Mouse (Mus musculus): ENCODE results near the gene Ehd1.

Gene Ehd1

DNA sequence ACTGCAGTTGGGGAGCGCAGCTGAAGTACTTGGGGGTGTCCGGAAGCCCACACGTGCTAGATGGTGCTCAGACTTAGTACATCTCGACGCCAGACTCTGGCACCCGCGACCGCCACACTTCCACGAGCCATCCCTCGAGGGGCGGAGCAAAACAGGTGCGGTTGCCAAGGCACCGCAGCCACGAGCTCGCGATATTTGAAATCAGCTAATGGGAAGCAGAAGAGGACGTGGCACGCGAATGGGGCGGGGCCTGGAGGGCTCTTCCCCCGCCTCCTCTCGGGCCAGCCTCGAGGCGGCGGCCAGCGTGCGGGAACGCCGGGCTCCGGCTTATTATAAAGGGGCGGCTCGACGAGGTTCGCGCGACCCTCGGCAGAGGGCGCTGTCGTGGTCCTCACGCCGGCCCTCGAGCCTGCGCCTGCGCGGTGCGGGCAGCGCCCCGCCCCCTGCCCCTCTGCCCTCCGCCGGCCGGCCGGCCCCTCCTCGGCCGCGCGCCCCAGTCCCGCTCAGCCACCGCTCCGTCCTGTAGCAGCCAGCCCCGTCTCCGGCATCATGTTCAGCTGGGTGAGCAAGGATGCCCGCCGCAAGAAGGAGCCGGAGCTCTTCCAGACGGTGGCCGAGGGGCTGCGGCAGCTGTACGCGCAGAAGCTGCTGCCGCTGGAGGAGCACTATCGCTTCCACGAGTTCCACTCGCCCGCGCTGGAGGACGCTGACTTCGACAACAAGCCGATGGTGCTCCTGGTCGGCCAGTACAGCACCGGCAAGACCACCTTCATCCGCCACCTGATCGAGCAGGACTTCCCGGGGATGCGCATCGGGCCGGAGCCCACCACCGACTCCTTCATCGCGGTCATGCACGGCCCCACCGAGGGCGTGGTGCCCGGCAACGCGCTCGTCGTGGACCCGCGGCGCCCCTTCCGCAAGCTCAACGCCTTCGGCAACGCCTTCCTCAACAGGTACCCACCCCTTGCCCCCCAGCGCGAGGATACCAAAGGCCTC lies at the start of gene Ehd1:
TSS of gene Ehd1 (plus strand) at position 300 of the 996 bp plus-strand sequence.
- peak; percentile 93 for DNase-seq

DNA sequence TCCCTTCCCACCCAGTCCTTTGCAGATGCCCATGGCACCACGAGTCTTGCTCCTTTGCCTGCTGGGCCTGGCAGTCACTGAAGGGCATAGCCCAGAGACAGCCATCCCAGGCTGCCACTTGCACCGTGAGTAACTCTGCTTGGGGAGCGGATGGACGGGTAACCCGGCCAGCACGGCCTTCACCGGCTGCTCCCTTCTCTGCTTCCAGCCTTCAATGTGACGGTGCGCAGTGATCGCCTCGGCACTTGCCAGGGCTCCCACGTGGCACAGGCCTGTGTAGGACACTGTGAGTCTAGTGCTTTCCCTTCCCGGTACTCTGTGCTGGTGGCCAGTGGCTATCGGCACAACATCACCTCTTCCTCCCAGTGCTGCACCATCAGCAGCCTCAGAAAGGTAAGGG lies 49.8 kb upstream of the Ehd1 start:
- no peak for DNase-seq

DNA sequence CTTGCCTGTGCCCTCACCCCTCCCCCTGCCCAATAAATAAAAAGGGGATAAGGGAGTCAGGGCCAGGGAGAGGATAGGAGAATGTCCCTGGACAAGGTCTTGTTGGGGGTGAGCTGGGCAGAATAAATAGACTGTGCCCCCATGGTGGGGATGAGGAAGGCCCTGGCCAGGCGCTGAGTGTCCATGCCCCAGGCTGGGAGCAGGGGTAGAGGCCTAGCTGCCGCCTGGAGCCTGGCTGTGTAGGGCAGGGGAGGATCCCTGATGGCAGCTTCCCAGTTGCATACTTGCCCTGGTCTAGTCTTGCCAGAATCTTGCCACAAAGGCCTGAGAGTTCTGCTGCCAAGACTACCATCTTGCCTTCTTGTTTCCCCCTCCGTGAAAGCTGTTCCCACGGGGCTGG lies 48.7 kb upstream of the Ehd1 start:
- no peak for DNase-seq

DNA sequence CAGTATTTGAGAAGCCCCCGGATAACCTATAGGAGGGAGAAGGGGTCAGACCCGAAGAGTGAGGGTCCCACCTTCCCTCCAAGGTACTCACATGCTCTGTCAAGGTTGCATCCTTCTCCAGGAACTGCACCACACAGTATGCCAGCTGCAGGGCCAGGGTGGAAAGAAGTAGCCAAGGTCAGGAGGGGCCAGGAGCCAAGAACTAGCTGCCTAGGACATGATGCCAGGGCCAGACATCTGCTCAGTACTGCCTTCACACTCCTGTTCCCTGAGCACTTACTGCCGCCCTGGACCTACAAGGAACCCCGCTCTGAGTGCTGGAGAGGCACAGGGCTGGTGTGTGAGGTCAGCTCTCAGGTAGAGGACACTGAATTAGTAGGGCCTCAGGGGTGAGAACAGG lies 46.1 kb upstream of the Ehd1 start:
- no peak for DNase-seq

DNA sequence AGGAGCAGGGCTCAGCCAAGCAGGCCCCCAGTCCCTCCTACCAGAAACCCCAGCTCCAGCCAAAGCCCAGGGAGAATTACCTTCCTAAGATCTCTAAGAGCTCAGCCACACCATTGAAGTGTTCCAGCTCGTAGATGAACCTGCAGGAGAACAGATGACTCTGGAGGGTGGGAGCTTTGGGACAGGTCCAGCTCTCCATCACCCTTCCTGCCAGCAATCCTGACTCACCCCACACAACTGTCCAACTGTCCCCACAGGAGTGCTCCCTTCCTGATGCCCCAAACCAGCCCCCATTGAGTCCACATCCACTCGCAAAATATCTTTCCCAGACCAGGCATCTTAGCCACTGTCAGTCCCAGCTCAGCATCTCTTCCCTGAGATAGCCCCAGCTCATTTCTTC lies 45.5 kb upstream of the Ehd1 start:
- no peak for DNase-seq

DNA sequence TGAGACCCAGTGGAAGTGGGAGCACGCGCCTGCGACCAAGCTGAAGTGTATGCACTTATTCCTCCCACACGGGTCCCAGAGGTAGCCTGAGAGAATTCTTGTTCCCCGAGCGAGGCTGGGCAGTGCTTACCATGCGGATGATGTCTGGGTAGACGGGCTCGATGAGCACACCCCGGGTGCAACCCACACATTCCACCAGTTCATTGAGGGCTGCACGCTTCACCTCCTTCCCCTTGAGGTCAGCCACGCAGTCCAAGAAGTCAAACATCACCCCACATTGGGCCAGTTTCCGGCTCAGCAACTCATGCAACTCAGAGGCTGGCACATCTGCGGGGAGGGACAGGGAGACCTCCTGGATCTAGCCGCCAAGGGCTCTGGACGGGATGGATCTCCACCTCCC lies 42.9 kb upstream of the Ehd1 start:
- no peak for DNase-seq

DNA sequence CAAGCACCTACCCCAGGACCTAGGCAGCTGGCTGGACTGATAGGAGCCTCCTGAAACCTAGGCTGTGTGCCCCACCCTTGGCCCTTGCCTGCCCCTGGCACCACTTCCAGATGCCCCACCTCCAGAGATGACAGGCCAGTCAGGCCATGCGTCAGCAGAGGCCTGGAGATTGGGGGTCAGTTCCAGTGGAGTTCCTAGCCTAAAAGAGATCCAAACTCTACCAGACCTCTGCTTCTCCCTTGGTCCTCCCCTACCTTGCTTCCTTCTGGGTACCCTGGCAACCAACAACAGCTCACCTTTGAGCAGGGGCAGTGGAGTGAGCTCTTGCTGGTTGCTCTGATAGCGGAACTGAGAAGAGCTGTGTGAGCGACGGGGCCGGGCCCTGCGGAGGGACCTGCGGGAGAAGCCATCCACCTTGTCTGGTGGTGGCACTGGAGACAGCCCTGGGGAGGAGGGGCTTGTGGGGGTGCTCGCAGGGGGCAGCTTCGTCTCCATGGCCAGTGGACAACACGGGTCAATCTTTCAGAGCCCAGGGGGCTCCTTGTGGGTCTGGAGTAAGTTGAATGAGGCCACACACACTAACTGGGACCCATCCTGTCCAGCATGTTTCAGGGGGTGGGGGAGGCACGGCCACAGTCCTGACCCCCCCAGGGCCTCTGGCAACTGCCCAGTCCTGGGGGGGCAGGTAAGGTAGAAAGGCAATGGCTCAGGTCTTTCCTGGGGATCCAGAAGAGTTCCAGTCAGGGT lies 42.0 kb upstream of the Ehd1 start:
- DNase-seq: no peak

DNA sequence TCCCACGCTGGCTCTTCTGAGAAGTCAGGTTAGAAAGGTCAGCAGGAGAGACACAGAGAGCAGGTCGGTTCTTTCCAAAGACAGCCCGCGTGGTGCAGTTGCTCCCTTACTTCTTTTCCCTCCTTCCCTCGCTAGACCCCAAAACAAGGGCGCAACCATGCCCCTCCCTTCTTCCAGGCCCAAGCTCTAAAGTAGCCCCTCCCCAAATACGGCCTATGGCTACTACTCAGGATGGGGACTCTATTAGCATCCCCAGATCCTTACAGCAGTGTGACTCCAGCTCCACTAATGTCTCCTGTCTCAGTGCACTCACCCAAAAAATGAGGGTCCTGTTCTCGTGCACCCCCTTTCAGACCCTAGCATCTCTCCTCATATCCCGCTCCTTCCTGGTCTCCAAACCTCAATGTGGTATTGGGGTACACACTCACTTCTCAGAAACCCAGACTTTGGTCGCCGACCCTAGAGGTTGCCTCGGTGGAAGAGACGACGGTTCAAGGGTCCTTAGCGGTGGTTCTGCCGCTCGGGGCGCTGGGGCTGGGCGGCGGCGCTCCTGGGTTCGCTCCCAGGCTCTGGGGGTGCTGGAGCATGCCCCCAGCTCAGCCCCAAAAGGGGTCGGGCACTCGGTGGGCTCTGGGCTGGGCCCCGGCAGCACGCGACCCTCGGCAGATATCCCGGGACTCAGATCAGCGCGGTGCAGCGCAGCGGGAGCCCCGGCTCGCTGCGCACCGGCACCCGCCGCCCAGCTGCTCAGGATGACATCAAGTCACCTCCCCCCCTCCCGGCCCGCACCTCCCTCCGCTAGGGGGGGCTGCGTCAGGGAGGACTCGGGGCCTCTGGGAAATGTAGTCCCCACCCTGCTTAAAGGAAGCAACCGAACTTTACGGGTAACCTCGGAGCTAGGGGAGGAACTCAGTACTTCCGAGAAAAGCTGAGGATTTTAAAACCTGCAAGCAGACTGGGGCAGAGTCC lies 41.2 kb upstream of the Ehd1 start, which contains the start of gene Ppp2r5b:
TSS of gene Ppp2r5b (minus strand) at position 789 of the 969 bp plus-strand sequence.
- DNase-seq: peak; percentile 99

DNA sequence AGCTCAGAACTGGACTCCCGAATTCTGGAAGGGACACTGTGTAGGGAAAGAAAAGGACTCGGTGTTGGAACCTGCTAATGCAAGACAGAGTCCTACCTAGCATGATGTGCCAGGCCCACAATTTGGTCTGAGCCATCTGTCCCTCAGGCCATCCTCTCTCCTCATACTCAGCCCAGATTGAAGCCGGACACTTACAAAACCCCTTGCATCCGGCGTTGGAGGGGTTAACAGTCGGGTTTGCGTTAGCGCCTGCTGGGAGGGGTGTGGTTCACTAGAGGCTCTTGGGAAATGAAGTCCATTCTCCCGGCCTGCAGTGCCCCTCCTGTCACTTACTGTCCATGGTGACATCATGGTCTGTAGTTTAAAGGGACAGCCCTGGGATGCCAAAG lies 40.5 kb upstream of the Ehd1 start:
- DNase-seq: peak; percentile 88

DNA sequence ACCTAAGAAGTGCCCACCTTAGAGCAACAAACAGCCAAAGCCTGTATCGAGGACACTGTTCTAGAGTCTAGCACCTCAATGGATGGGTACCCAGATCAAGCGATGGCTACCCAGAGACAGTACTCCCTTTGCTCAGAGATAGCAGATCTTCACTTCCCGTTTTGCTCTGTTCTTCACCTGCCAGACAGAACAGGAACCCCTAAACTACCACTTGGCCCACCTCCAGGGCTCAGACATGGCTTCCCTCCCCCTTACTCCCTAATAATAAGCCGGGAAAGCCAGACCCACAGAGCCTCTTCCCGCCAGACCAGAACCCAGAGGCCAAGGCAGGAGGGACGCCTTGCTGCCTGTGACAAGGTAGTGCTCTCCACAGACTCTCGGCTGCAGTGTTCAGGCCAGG lies 39.7 kb upstream of the Ehd1 start:
- DNase-seq: no peak

DNA sequence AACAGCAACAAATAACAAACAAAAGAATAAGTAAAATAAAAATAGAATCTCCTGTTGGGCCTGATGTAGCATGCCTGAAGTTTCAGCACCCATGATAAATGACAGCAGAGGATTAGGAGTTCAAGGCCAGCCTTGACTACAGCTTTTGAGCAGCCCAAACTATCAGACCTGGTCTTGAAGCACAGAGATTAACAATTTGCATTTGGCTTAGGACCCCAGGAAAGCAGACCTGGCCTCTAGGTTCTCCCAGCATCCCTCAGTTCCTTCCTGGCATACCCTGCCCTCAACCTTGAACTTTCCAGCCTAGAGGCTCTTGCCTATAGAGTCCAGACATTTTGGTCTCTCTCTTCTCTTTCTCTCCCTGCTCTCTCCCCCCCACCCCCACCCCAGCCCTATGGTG lies 37.8 kb upstream of the Ehd1 start:
- no peak for DNase-seq

DNA sequence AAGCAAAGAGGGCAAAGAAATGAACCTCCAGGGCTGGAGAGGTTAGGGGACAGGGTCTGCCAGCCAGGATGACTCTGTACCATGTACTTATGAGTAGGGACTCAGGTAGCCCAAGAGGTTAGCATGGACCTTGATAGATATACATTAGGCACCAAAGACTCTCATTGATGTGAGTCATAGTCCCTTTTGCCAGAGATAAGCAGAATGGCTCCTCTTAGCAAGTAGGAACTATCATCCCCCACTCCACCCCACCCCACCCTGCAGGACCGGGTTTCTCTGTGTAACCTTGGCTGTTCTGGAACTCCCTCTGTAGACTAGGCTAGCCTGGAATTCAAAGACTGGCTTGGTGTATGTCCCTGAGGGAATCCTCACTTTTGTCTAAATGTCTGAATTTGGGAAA lies 36.4 kb upstream of the Ehd1 start:
- no peak for DNase-seq

DNA sequence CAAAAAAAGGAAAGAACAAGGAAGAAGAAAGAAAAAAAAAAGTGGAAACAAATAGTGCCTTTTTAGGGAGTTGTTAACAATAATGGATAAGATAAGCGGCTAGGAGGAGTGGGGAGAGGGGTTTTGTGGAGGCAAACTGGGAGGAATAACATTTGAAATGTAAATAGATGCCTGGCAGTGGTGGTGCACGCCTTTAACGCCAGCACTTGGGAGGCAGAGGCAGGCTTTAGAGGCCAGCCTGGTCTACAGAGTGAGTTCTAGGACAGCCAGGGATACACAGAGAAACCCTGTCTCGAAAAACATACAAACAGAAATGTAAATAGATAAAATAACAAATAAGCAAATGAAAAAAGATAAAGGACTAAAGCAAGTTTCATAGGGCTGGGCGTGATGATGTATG lies 35.8 kb upstream of the Ehd1 start:
- no peak for DNase-seq

DNA sequence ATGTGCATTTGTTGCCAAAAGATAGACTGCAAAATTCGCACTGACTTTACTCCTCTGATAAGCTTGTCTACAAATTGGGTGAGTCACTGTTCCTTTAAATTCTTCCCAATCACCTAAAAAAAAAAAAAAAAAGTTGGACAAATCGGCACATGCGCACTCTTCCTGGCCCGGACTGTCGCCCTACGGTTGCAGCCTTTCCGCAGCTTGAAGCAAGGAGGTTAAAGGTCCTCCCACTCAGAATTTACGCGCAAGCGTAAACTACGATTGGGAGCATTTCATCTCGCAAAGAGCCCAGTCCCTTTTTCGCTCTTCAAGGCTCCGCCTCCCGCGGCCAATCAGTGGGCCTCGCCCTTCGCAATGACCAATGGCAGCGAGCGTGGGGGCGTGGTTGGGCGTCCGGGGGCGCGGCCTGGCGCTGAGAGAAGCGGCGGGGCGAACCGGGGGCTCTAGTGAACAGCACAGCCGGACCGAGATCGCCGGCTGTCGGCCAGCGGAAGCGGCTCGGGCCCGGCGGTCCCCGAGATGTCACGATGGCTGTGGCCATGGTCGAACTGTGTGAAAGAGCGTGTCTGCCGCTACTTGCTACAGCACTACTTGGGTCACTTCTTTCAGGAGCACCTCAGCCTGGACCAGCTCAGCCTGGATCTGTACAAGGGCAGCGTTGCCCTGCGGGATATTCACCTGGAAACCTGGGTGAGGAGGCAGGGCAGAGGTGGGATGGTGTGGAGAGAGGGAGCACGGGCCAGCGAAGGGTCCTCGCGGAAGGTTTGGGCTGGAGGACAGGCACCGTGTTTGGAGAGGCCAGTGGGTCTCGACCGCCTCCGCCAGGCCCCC lies 35.0 kb upstream of the Ehd1 start, which contains the start of gene Atg2a:
TSS of gene Atg2a (plus strand) at position 395 of the 834 bp plus-strand sequence.
- DNase-seq: peak; percentile 98

DNA sequence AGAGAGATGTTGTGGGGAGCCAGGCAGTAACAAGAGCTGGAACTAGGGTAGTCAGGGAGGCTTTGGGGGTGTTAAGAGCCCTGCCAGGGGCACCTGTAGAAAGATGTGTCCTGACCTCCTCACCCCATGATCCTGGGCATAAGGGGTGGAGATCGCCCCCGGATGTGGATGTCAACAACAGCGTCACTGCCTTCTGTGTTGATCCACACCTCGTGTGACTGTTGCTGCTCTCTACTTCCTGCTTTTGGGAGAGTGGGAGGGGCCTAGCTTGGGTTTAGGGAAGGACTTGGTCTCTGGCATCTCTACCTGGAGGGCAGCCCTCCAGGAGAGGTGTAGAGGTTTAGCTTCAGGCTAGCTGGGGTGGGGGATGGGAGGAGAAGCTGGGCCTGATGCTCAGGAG lies 34.2 kb upstream of the Ehd1 start:
- peak; percentile 58 for DNase-seq

DNA sequence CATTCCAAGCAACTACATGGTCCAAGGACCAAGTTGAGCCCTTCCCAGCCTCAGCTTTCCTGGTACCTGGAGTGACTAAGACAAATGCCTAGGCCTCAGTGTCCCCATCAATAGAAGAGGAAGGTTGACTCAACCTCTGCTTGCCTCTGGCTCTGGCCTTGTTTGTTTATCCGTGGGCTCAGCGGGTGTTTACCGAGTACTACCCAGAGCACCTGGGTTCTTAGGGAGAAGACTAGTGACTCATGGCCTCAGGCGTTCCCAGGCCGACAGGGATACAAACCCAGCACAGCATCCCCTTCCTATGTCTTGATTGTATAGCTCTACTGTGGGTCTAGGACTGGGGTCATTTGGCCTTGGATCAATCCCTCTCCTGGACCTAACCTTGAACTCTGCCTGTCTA lies 33.3 kb upstream of the Ehd1 start:
- DNase-seq: no peak

DNA sequence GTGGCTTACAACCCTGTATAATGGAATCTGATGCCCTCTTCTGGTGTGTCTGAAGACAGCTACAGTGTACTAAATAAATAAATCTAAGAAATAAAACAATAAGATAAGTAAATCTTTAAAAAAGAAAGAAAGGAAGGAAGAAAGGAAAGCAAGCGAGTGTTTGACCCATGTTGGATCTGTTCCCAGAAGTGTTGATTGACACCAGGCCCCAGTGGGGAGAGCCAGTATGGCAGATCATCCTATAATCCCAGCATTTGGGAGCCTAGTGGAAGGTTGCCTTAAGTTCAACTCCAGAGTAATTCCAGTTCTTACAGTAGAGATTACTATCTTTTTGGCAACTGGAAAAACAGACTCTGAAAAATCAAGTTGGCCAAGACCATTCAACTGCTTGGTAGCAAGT lies 30.7 kb upstream of the Ehd1 start:
- no peak for DNase-seq

DNA sequence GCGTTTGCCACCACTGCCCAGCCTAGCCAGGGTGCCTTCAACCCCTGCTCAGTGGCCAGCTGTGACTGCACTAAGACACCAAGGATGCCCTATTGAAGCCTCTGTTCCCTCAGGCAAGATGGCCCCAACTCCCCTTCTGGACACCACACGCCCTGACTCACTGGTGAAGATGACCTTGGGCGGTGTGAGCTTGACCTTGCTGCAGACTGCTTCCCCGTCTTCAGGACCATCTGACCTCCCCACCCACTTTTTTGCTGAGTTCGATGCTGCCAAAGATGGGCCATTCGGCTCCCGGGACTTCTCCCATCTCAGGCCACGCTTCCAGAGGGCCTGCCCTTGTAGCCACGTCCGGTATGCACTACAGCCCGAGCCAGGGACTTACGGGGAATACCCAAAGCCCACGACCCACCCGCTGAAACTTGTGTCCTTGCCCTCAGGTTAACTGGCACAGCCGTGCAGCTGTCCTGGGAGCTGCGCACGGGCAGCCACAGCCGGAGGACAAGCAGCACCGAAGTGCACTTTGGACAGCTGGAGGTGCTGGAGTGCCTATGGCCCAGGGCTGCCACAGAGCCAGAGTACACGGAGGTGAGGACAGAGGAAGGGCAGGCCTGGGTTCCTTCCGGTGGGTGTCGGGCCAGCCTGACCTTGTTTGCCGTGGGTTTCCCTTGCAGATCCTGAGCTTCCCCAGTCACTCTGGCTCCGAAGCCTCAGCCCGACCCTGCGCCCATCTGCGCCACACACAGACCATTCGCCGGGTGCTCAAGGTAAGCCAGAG lies 28.8 kb upstream of the Ehd1 start:
- no peak for DNase-seq

DNA sequence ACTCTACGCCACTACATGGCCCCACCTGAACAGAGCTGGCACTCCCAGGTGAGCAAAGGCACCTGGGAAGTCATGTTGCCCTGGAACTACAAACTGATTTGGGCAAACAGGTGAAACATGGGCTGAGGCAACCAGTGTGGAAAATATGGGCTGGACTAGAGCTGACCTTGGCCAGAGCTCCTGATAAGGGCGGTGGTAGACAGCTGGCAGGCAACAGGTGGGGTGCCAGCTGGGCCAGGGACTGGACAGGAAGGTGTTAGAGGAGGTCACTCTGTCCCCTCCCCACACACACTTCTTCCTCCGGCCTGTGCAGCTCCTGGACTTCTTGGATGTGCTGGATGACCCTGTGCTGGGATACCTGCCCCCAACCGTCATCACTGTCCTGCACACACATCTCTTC lies 23.5 kb upstream of the Ehd1 start:
- no peak for DNase-seq

DNA sequence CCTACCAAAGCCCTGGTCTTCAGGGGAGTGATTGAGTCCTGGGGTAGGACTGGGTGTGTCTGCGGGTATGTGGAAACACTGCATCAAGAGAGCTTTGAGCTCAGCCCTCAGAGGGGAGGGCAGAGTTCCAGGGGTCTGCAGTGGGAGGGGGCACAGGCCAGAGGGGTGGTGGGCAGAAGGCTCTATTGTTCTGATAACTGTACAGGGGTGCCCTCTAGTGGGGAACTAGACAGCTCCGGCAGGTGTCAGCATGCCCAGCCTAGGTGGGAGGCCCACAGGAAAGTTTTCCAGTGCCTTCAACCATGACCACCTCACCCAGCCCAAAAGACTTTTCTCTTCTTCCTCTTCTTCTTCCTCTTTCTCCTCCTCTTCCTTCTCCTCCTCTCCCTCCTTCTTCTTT lies 16.1 kb upstream of the Ehd1 start:
- DNase-seq: peak; percentile 44

DNA sequence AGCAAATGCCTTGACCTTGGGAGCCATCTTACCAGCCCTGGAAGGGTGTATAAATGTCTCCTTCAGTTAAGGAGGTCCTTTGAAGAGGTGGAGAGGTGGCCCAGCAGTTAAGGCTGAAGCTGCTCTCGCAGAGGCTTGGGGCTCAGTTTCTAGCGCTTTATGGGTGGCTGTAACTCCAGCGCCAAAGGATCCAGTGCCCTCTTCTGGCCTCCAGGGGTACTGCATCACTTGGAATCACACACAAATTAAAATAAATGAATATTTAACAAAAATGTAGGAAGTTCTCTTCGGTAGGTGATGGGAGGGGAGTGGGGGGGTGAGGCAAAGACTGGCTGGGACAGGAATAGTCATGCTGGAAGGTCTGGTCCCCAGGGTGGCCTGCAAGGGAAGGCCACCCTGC lies 15.6 kb upstream of the Ehd1 start:
- DNase-seq: no peak
